Mouse (Mus musculus): ENCODE data around the gene Lrrc4. TPM values are rescaled to one million over a fixed set of nuclear protein-coding genes. Genes with fewer than 3 reads are reported as not detected.
A peak's percentile ranks its signal among the peaks of the same experiment; 100 is the strongest.

The Lrrc4 gene
- polyA plus RNA-seq, 1 experiment from 2014 or later = 0.42 TPM

- Histone ChIP-seq H3K4me3 (no peak overlapping the region), H3K36me3 (no peaks in the 10 kb centered on the region), H3K4me2 (replicated peaks) (no peak overlapping the region), H3K4me1 (peaks cover 44% of the 10 kb centered on the region), H3K9me3 (no peaks in the 10 kb centered on the region), H3K27me3 (no peaks in the 10 kb centered on the region), H3K27ac (no peak overlapping the region), H3K9ac (no peak overlapping the region)
- ATAC-seq (ENCODE audit: low FRiP score, low read depth) = peak; percentile 70; the same call in 1 of the 2 replicates
- 63% methylated on average over 10 of the region's 10 CpGs for WGBS
These were observed 75.1 kb downstream of the Lrrc4 start for GRCm38 (mm10) chr6:28756306-28757018.

DNA sequence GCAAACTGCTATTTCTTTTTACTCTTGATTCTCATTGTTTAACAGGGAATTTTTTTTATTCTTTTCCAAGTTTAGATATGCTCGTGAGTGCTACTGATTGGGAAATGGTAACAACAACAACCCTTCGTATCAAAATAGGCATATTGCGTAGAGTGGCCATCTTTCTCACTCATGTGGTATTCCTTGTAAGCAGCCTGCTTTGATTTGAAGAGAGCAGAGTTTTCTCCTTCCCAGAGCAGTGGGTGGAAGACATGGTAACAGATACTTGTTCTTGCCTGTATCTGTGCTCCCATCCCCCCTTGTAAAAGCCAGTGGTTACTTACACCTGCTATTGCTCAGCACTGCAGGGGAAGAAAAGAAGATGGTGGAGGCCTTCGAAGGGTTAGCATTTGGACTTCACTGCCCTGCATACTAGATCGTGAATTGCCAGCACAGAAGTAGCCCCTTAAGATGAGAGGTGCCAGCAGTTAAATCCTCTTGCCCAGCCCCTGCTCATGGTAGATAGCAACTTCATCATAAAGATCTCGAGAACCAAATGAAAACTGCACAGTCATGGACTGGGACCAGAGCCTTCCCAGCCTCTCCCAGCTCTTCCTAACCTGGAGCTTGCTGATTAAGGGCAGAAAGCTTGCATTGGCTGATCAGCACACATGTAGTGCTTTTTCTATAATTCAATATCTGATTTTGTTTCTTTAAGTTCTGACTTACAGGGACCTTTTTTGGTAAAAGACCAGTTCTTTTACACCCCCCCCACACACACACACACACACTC, 77.2 kb downstream of the Lrrc4 start:
- no peak for ATAC-seq (ENCODE audit: low FRiP score, low read depth)
- H3K27ac ChIP-seq = no peak overlapping the region
- H3K4me3 ChIP-seq = no peak overlapping the region
- H3K4me1 ChIP-seq = peaks cover 39% of the 10 kb centered on the region
- H3K9me3 ChIP-seq = no peaks in the 10 kb centered on the region
- H3K4me2 ChIP-seq (replicated peaks) = no peak overlapping the region
- H3K9ac ChIP-seq = no peak overlapping the region
- no peaks in the 10 kb centered on the region for H3K27me3 ChIP-seq
- 88% methylated on average over 6 of the region's 6 CpGs for WGBS
- H3K36me3 ChIP-seq = no peaks in the 10 kb centered on the region

DNA sequence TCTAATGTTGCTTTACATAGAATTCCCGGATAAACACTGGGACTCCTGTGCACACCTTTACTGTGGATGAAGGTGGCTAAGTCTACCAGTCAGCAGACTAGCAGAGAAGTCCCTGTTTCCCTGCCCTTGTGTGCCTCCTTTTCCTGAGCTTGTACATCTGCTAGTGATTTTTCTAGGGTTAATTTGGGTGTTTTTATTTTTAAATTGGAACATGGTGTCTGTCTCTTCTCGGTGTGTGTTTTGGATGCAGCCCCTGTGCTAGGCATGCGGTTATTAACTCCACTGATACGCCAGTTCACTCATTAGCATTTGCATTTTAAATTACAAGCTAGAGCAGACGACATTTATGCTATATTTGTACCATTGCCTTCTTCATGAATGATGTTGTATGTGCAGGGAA, 77.9 kb downstream of the Lrrc4 start:
- H3K36me3 ChIP-seq = no peaks in the 10 kb centered on the region
- peaks cover 39% of the 10 kb centered on the region for H3K4me1 ChIP-seq
- no peak overlapping the region for H3K27ac ChIP-seq
- no peaks in the 10 kb centered on the region for H3K9me3 ChIP-seq
- H3K27me3 ChIP-seq = no peaks in the 10 kb centered on the region
- no peak overlapping the region for H3K4me3 ChIP-seq
- H3K9ac ChIP-seq = no peak overlapping the region
- no peak for ATAC-seq (ENCODE audit: low FRiP score, low read depth)
- 65% methylated on average over 5 of the region's 5 CpGs for WGBS
- H3K4me2 ChIP-seq (replicated peaks) = no peak overlapping the region

- Histone ChIP-seq H3K4me3 (no peak overlapping the region), H3K27ac (no peak overlapping the region)
These were observed 78.3 kb downstream of the Lrrc4 start for GRCm38 (mm10) chr6:28753217-28753616.

DNA sequence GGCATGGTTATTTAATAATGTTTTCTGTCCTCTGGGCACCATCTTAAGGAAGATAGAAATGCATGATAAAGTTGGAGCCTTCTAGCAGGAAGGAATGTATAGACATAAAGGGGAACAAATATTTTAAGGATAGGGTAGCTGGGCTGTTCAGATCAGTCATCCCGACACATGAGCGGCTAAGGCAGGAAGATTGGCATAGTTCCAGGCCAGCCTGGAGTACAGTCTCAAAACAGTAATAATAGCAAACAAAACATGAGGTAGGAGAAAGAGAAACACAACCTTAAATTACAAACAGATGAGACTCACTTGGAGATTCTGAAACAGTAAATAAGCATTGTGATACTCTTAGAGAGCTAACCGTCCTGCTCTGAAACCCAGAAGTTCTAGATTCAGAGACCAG, 80.4 kb downstream of the Lrrc4 start:
- H3K9ac ChIP-seq = no peak overlapping the region
- H3K4me3 ChIP-seq = no peak overlapping the region
- H3K27me3 ChIP-seq = no peaks in the 10 kb centered on the region
- H3K27ac ChIP-seq = no peak overlapping the region
- no peaks in the 10 kb centered on the region for H3K9me3 ChIP-seq
- WGBS = 42% methylated on average over 3 of the region's 3 CpGs
- ATAC-seq (ENCODE audit: low FRiP score, low read depth) = no peak
- no peak overlapping the region for H3K4me2 ChIP-seq (replicated peaks)
- H3K36me3 ChIP-seq = peaks cover 12% of the 10 kb centered on the region
- H3K4me1 ChIP-seq = peaks cover 26% of the 10 kb centered on the region

More at GRCm38 (mm10) chr6:28753217-28753616, 78.3 kb downstream of the Lrrc4 start:
- no peak for ATAC-seq (ENCODE audit: low FRiP score, low read depth)
- 89% methylated on average over 5 of the region's 5 CpGs for WGBS
- peaks cover 35% of the 10 kb centered on the region for H3K4me1 ChIP-seq
- no peak overlapping the region for H3K9ac ChIP-seq
- no peaks in the 10 kb centered on the region for H3K27me3 ChIP-seq
- H3K9me3 ChIP-seq = no peaks in the 10 kb centered on the region
- no peak overlapping the region for H3K4me2 ChIP-seq (replicated peaks)
- H3K36me3 ChIP-seq = no peaks in the 10 kb centered on the region

GRCm38 (mm10) chr6:28749224-28749623, 82.3 kb downstream of the Lrrc4 start:
- Histone ChIP-seq H3K4me2 (replicated peaks) (no peak overlapping the region), H3K4me1 (peaks cover 25% of the 10 kb centered on the region), H3K9ac (no peak overlapping the region), H3K4me3 (no peak overlapping the region), H3K9me3 (no peaks in the 10 kb centered on the region), H3K36me3 (peaks cover 24% of the 10 kb centered on the region), H3K27ac (no peak overlapping the region), H3K27me3 (no peaks in the 10 kb centered on the region)
- 67% methylated on average over 3 of the region's 3 CpGs for WGBS
- ATAC-seq (ENCODE audit: low FRiP score, low read depth) = no peak

DNA sequence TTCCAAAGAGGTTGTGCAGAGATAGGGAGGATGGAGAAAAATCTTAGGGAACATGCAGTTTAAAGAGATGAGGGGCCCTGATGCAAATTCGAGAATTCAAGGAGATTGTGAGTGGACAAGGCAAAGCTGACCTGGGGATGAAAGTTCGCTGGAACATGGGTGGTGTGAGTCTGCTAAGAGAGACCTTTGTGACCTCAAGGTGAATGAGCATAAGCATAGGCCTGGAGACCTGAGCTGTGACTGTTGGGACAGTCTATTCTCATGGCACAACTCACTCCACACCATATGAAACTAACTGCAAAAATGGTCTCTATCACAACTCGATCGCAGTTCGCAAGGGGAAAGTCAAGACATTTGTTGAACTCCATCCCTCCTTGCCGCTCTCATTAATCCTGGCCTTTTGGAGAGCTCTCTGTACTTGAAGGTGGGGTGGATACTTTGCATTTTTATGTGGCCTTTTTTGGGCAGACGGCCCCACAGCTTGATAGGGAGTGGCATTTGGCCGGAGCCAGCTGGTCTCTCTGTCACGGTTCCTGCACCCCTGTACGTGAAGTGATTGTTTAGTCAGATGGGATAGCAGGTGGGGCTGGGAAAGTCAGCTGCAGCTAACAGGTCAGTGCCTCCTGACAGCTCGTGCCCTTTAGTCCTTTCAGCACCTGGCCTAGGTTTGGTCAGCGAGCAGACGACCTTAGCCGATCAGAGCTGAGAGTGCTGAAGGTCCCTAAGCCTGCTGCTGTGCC, 83.4 kb downstream of the Lrrc4 start:
- WGBS = 69% methylated on average over 14 of the region's 14 CpGs
- Histone ChIP-seq H3K4me2 (replicated peaks) (no peak overlapping the region), H3K4me3 (no peak overlapping the region), H3K9ac (no peak overlapping the region), H3K9me3 (no peaks in the 10 kb centered on the region), H3K36me3 (peaks cover 24% of the 10 kb centered on the region), H3K4me1 (peaks cover 24% of the 10 kb centered on the region), H3K27ac (no peak overlapping the region), H3K27me3 (no peaks in the 10 kb centered on the region)
- ATAC-seq (ENCODE audit: low FRiP score, low read depth) = no peak

DNA sequence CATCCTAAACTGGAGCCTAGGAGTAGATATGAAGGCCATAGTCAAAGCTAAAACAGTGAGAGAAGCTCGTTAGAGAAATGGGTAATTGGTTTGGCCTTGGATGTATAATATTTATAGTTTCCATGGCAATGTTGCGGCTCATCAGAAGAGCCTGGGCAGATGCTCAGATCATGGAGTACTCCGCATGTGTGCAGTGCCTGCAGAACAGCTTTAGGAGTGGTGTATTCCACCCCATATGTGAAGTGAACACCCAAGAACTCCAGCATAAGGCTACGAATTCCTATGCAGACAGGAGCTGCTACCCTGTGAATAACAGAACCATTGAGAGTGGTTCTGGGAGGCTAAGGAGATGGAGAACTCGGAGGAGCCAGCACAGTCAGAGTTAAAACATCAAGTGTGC, 84.5 kb downstream of the Lrrc4 start:
- WGBS = 87% methylated on average over 5 of the region's 5 CpGs

GRCm38 (mm10) chr6:28745864-28746263, 85.7 kb downstream of the Lrrc4 start:
- Histone ChIP-seq H3K27me3 (no peaks in the 10 kb centered on the region), H3K4me2 (replicated peaks) (no peak overlapping the region), H3K9ac (no peak overlapping the region), H3K4me1 (peaks cover 6% of the 10 kb centered on the region), H3K9me3 (no peaks in the 10 kb centered on the region), H3K27ac (no peak overlapping the region), H3K4me3 (no peak overlapping the region), H3K36me3 (peaks cover 24% of the 10 kb centered on the region)
- ATAC-seq (ENCODE audit: low FRiP score, low read depth) = no peak
- 92% methylated on average over 7 of the region's 7 CpGs for WGBS

More for the DNA sequence above, 84.5 kb downstream of the Lrrc4 start:
- no peaks in the 10 kb centered on the region for H3K9me3 ChIP-seq
- no peak overlapping the region for H3K27ac ChIP-seq
- no peak overlapping the region for H3K4me3 ChIP-seq
- peaks cover 14% of the 10 kb centered on the region for H3K4me1 ChIP-seq
- H3K9ac ChIP-seq = no peak overlapping the region
- H3K4me2 ChIP-seq (replicated peaks) = no peak overlapping the region
- no peak for ATAC-seq (ENCODE audit: low FRiP score, low read depth)
- H3K27me3 ChIP-seq = no peaks in the 10 kb centered on the region
- peaks cover 24% of the 10 kb centered on the region for H3K36me3 ChIP-seq

DNA sequence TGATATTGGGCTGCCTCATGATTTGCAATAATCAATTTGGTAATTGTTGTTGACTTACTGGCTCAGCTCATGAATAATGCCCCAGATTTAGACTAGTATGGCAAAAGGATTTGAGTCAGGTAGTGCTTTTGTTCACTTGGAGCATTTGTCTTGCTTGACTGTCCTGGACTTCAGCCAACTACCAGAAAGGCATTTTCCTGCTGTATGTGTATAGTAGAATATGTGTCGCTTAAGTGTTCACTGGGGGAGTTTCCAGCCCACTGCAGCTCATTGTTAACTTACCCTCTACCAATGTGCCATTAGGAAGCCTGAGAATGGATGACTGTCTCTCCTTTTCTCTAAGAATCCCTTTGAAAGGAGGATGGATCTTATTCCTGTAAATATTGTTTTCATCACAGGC, 88.0 kb downstream of the Lrrc4 start:
- H3K9me3 ChIP-seq = no peaks in the 10 kb centered on the region
- ATAC-seq (ENCODE audit: low FRiP score, low read depth) = no peak
- 51% methylated on average over 1 of the region's 1 CpGs for WGBS
- H3K4me3 ChIP-seq = no peak overlapping the region
- no peaks in the 10 kb centered on the region for H3K4me1 ChIP-seq
- no peak overlapping the region for H3K9ac ChIP-seq
- no peaks in the 10 kb centered on the region for H3K27me3 ChIP-seq
- H3K27ac ChIP-seq = no peak overlapping the region
- peaks cover 24% of the 10 kb centered on the region for H3K36me3 ChIP-seq
- no peak overlapping the region for H3K4me2 ChIP-seq (replicated peaks)

GRCm38 (mm10) chr6:28737601-28738000, 93.9 kb downstream of the Lrrc4 start:
- Histone ChIP-seq H3K36me3 (no peaks in the 10 kb centered on the region), H3K9ac (no peak overlapping the region), H3K4me3 (no peak overlapping the region), H3K4me1 (no peaks in the 10 kb centered on the region), H3K4me2 (replicated peaks) (no peak overlapping the region), H3K27ac (no peak overlapping the region), H3K27me3 (no peaks in the 10 kb centered on the region), H3K9me3 (no peaks in the 10 kb centered on the region)
- no peak for ATAC-seq (ENCODE audit: low FRiP score, low read depth)
- 82% methylated on average over 1 of the region's 1 CpGs for WGBS

DNA sequence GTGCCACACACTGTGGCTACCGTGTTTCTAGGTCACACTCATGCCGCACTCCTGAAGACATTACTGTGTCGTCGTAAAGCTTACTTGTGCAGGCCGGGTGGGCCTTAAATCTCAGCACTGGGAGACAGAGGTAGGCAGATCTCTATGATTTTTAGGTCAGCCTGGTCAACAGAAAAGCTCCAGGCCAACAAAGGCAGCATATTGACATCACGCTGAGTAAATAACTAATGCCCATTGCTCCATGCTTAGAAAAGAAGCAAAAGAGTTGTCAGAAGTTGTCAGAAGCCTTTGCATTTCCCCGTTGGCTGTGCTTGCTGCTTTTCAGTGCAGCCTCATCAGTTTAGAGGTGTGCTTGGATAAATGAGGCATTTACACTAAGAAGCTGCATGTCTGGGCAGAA, 94.9 kb downstream of the Lrrc4 start:
- Histone ChIP-seq H3K27ac (no peak overlapping the region), H3K9me3 (no peaks in the 10 kb centered on the region), H3K4me3 (no peak overlapping the region), H3K27me3 (no peaks in the 10 kb centered on the region), H3K36me3 (no peaks in the 10 kb centered on the region), H3K4me1 (no peaks in the 10 kb centered on the region), H3K4me2 (replicated peaks) (no peak overlapping the region), H3K9ac (no peak overlapping the region)
- 70% methylated on average over 7 of the region's 7 CpGs for WGBS
- no peak for ATAC-seq (ENCODE audit: low FRiP score, low read depth)
